Mouse (Mus musculus): ENCODE measurements around the gene Arhgap45. TPM values are rescaled to one million over a fixed set of nuclear protein-coding genes. Genes with fewer than 3 reads are reported as not detected.

Arhgap45 gene
- polyA plus RNA-seq, 1 experiment = 3.1 TPM

- TF ChIP-seq POLR2A (IDR thresholded peaks at IDR 0.05; ENCODE audit: low read depth, low read length) = peak; percentile 75
- no peak for TF ChIP-seq CTCF (IDR thresholded peaks at IDR 0.05; ENCODE audit: borderline replicate concordance, insufficient read depth, low read length)
- Histone ChIP-seq H3K4me3 (ENCODE audit: insufficient read depth, low read length) (peak overlapping the region; percentile 7), H3K4me1 (ENCODE audit: control insufficient read depth, insufficient read depth, low read length) (peaks cover 2% of the 10 kb centered on the region; the same call in 1 of the 2 replicates), H3K27ac (ENCODE audit: insufficient read depth, low read length) (peak overlapping the region; percentile 99)
These were observed 30.1 kb upstream of the Arhgap45 start for GRCm38 (mm10) chr10:79986232-79986878.

- TF ChIP-seq POLR2A (IDR thresholded peaks at IDR 0.05; ENCODE audit: low read depth, low read length) = peak; percentile 25
- TF ChIP-seq CTCF (IDR thresholded peaks at IDR 0.05; ENCODE audit: borderline replicate concordance, insufficient read depth, low read length) = peak; percentile 70
- H3K27ac ChIP-seq (ENCODE audit: insufficient read depth, low read length) = peak overlapping the region; percentile 99
- H3K4me1 ChIP-seq (ENCODE audit: control insufficient read depth, insufficient read depth, low read length) = peaks cover 2% of the 10 kb centered on the region; the same call in 1 of the 2 replicates
- no peak overlapping the region for H3K4me3 ChIP-seq (ENCODE audit: insufficient read depth, low read length)
These were observed 29.5 kb upstream of the Arhgap45 start for GRCm38 (mm10) chr10:79986963-79987362.

- Histone ChIP-seq H3K27ac (ENCODE audit: insufficient read depth, low read length) (peak overlapping the region; percentile 99), H3K4me1 (ENCODE audit: control insufficient read depth, insufficient read depth, low read length) (0 out of 2 replicates have a peak, but pooled peaks cover 2% of the 10 kb centered on the region), H3K4me3 (ENCODE audit: insufficient read depth, low read length) (peak overlapping the region; percentile 71)
- TF ChIP-seq CTCF (IDR thresholded peaks at IDR 0.05; ENCODE audit: borderline replicate concordance, insufficient read depth, low read length) (no peak), POLR2A (IDR thresholded peaks at IDR 0.05; ENCODE audit: low read depth, low read length) (peak; percentile 61)
These were observed 28.5 kb upstream of the Arhgap45 start for GRCm38 (mm10) chr10:79987771-79988505.

GRCm38 (mm10) chr10:79988506-79989271 lies 27.8 kb upstream of the Arhgap45 start, which contains the start of gene Cnn2:
TSS of gene Cnn2 (plus strand) at chr10:79988584.
- peak within 1 kb of the TSS; percentile 99 for H3K27ac ChIP-seq (ENCODE audit: insufficient read depth, low read length)
- peak; percentile 75 for TF ChIP-seq POLR2A (IDR thresholded peaks at IDR 0.05; ENCODE audit: low read depth, low read length)
- TF ChIP-seq CTCF (IDR thresholded peaks at IDR 0.05; ENCODE audit: borderline replicate concordance, insufficient read depth, low read length) = no peak
- peak within 1 kb of the TSS; percentile 71 for H3K4me3 ChIP-seq (ENCODE audit: insufficient read depth, low read length)
- H3K4me1 ChIP-seq (ENCODE audit: control insufficient read depth, insufficient read depth, low read length) = 0 out of 2 replicates have a peak, but pooled peaks cover 2% of the 10 kb centered on the region

- Histone ChIP-seq H3K4me1 (ENCODE audit: control insufficient read depth, insufficient read depth, low read length) (0 out of 2 replicates have a peak, but pooled peaks cover 2% of the 10 kb centered on the region), H3K4me3 (ENCODE audit: insufficient read depth, low read length) (peak overlapping the region; percentile 71), H3K27ac (ENCODE audit: insufficient read depth, low read length) (peak overlapping the region; percentile 99)
- TF ChIP-seq CTCF (IDR thresholded peaks at IDR 0.05; ENCODE audit: borderline replicate concordance, insufficient read depth, low read length) (no peak), POLR2A (IDR thresholded peaks at IDR 0.05; ENCODE audit: low read depth, low read length) (peak; percentile 56; the same call in 1 of the 2 replicates)
These were observed 27.1 kb upstream of the Arhgap45 start for GRCm38 (mm10) chr10:79989272-79989786.

GRCm38 (mm10) chr10:79989870-79990269 lies 26.6 kb upstream of the Arhgap45 start:
- Histone ChIP-seq H3K27ac (ENCODE audit: insufficient read depth, low read length) (peak overlapping the region; percentile 99), H3K4me1 (ENCODE audit: control insufficient read depth, insufficient read depth, low read length) (0 out of 2 replicates have a peak, but pooled peaks cover 2% of the 10 kb centered on the region), H3K4me3 (ENCODE audit: insufficient read depth, low read length) (peak overlapping the region; percentile 71)
- TF ChIP-seq CTCF (IDR thresholded peaks at IDR 0.05; ENCODE audit: borderline replicate concordance, insufficient read depth, low read length) (no peak), POLR2A (IDR thresholded peaks at IDR 0.05; ENCODE audit: low read depth, low read length) (peak; percentile 62; the same call in 1 of the 2 replicates)

GRCm38 (mm10) chr10:79991099-79991498 lies 25.4 kb upstream of the Arhgap45 start:
- Histone ChIP-seq H3K4me3 (ENCODE audit: insufficient read depth, low read length) (peak overlapping the region; percentile 71), H3K4me1 (ENCODE audit: control insufficient read depth, insufficient read depth, low read length) (no peaks in the 10 kb centered on the region), H3K27ac (ENCODE audit: insufficient read depth, low read length) (peak overlapping the region; percentile 4; the same call in 1 of the 2 replicates)
- peak; percentile 44 for TF ChIP-seq POLR2A (IDR thresholded peaks at IDR 0.05; ENCODE audit: low read depth, low read length)
- no peak for TF ChIP-seq CTCF (IDR thresholded peaks at IDR 0.05; ENCODE audit: borderline replicate concordance, insufficient read depth, low read length)

GRCm38 (mm10) chr10:79991548-79991947 lies 24.9 kb upstream of the Arhgap45 start:
- Histone ChIP-seq H3K4me1 (ENCODE audit: control insufficient read depth, insufficient read depth, low read length) (no peaks in the 10 kb centered on the region), H3K4me3 (ENCODE audit: insufficient read depth, low read length) (peak overlapping the region; percentile 71), H3K27ac (ENCODE audit: insufficient read depth, low read length) (no peak overlapping the region)
- TF ChIP-seq CTCF (IDR thresholded peaks at IDR 0.05; ENCODE audit: borderline replicate concordance, insufficient read depth, low read length) (no peak), POLR2A (IDR thresholded peaks at IDR 0.05; ENCODE audit: low read depth, low read length) (no peak)

Measured in embryonic fibroblast, embryonic 13.5 days (primary cell).